Mouse (Mus musculus) midbrain, postnatal 0 days (tissue): Measurements from ENCODE around the gene Atp6v1a. TPM values are rescaled to one million over a fixed set of nuclear protein-coding genes. Genes with fewer than 3 reads are reported as not detected.
A peak's percentile ranks its signal among the peaks of the same experiment; 100 is the strongest.

Source experiments
- ATAC-seq: fragments of 200-750 bp; cut with Nextera tagmentation; 2 replicates; pipeline ENCODE4 v1.8.0; 2017; ENCODE audit warnings: moderate number of reproducible peaks, mild to moderate bottlenecking, moderate TSS enrichment, moderate library complexity; ENCODE audit not compliant: low FRiP score
- DNase-seq: peaks from one replicate; pipeline ENCODE4 v3.0.0-alpha.2; 2015; ENCODE audit warnings: low spot score
- H3K27ac ChIP-seq: fragments of 300-500 bp; sonication (generic); 2 replicates; pipeline ENCODE4 v1.5.1; 2014; ENCODE audit warnings: low read depth, mild to moderate bottlenecking, low read length, mixed read lengths
- H3K27me3 ChIP-seq: fragments of 300-500 bp; sonication (generic); 2 replicates; pipeline ENCODE4 v1.6.1; 2014; ENCODE audit warnings: low read length, control low read depth, mixed read lengths; ENCODE audit not compliant: insufficient read depth
- H3K36me3 ChIP-seq: fragments of 300-500 bp; sonication (generic); 2 replicates; pipeline ENCODE4 v1.6.1; 2014; ENCODE audit warnings: low read length, control low read depth, mixed read lengths; ENCODE audit not compliant: insufficient read depth
- H3K4me1 ChIP-seq: fragments of 300-500 bp; sonication (generic); 2 replicates; pipeline ENCODE4 v1.6.1; 2014; ENCODE audit warnings: mild to moderate bottlenecking, control low read depth, antibody characterized with exemption, low read length, mixed read lengths; ENCODE audit not compliant: insufficient read depth
- H3K4me2 ChIP-seq: fragments of 300-500 bp; sonication (generic); 2 replicates; pipeline ENCODE4 v1.6.1; 2014; ENCODE audit warnings: low read depth, mild to moderate bottlenecking, low read length, mixed read lengths; ENCODE audit not compliant: poor library complexity, severe bottlenecking
- H3K4me3 ChIP-seq: fragments of 300-500 bp; sonication (generic); 2 replicates; pipeline ENCODE4 v1.5.1; 2014; ENCODE audit warnings: low read depth, mild to moderate bottlenecking, low read length, moderate library complexity
- H3K9ac ChIP-seq: fragments of 300-500 bp; sonication (generic); replicated peaks from 2 replicates; pipeline ENCODE4 v1.6.1; 2014; ENCODE audit warnings: mild to moderate bottlenecking, low read length, moderate library complexity, mixed read lengths; ENCODE audit not compliant: poor library complexity, severe bottlenecking
- H3K9me3 ChIP-seq: fragments of 300-500 bp; sonication (generic); 2 replicates; pipeline ENCODE4 v1.6.1; 2016; ENCODE audit warnings: low read length, control low read depth
- CTCF ChIP-seq: IDR thresholded peaks from 2 replicates; pipeline ENCODE4 v1.5.1; 2016; ENCODE audit warnings: antibody characterized with exemption, mild to moderate bottlenecking
- WGBS: fragments of 180-500 bp; shearing (Covaris S2); extraction: QIAGEN DNeasy Blood & Tissue Kit; methylation state at CpG from one replicate; pipeline ENCODE4 v1.1.7; 2014; 5-methylcytosine and 5-hydroxymethylcytosine counted together
- polyA plus RNA-seq: library from polyadenylated mRNA; unstranded; fragments of >200 nt; fragmentation: Nextera tagmentation; extraction: Ambion mirVana; gene quantifications from 2 replicates; pipeline ENCODE4 v1.2.1, GENCODE M21; 2015
- total RNA-seq: library from RNA; depleted of rRNA; stranded (reverse); fragments of >200 nt; gene quantifications from 2 replicates; pipeline ENCODE4 v1.2.3, GENCODE M21; 2014

Gene Atp6v1a
- total and polyA plus RNA-seq, 2 experiments from 2014 or later, result 193 to 194 TPM

GRCm38 (mm10) chr16:44176511-44176910 is 37.0 kb upstream of the Atp6v1a start:
- Histone ChIP-seq H3K4me3 (no peak overlapping the region), H3K27ac (no peak overlapping the region), H3K9ac (no peak overlapping the region), H3K4me2 (no peak overlapping the region), H3K9me3 (no peaks in the 10 kb centered on the region), H3K27me3 (no peaks in the 10 kb centered on the region), H3K36me3 (no peaks in the 10 kb centered on the region), H3K4me1 (peaks cover 8% of the 10 kb centered on the region; the same call in 1 of the 2 replicates)
- no peak for TF ChIP-seq CTCF
- WGBS, result 98% methylated on average over 2 of the region's 2 CpGs
- DNase-seq (no peak), ATAC-seq (no peak)

- Histone ChIP-seq H3K9ac (no peak overlapping the region), H3K4me3 (no peak overlapping the region), H3K36me3 (no peaks in the 10 kb centered on the region), H3K9me3 (no peaks in the 10 kb centered on the region), H3K27ac (no peak overlapping the region), H3K27me3 (no peaks in the 10 kb centered on the region), H3K4me2 (no peak overlapping the region), H3K4me1 (peaks cover 8% of the 10 kb centered on the region; the same call in 1 of the 2 replicates)
- DNase-seq, result no peak
- WGBS, result 74% methylated on average over 1 of the region's 1 CpGs
- no peak for TF ChIP-seq CTCF
- no peak for ATAC-seq
Measured at GRCm38 (mm10) chr16:44175001-44175400, 35.5 kb upstream of the Atp6v1a start.

DNA sequence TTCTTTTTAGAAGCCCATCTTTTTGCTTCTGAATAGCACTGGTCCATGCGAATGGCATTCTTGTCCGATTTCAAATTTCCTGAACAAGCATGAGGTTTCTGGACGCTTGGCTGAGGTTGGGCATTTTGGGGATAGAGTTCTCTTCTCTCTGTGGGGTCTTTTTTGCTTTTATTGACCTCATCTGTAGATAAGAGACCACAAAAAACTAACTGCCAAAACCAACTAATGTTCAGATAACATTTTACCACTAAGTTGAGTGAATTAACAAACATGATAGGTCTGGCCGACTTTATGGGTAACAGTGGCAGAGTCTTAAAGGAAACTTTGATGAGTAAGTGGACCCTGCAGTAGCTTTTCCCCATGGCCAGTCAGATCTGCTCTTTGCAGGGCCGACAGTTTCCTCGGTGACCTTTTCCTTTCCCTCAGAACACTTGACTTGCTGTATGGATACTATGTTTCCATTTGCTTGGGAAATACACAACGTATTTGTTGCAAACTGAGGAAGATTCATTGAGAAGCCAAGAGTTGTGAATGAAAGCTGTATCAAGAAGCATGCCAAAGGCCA is 34.5 kb upstream of the Atp6v1a start:
- peaks cover 8% of the 10 kb centered on the region; the same call in 1 of the 2 replicates for H3K4me1 ChIP-seq

GRCm38 (mm10) chr16:44173155-44173941 is 33.8 kb upstream of the Atp6v1a start, which contains the start of gene Usf3:
Usf3 (plus strand) TSS chr16:44173246.
- ATAC-seq (peak; percentile 70), DNase-seq (peak; percentile 17)
- Histone ChIP-seq H3K4me1 (peaks cover 8% of the 10 kb centered on the region; the same call in 1 of the 2 replicates), H3K4me2 (peak within 1 kb of the TSS; percentile 79), H3K27ac (peak within 1 kb of the TSS; percentile 79), H3K27me3 (no peaks in the 10 kb centered on the region), H3K36me3 (no peaks in the 10 kb centered on the region), H3K4me3 (peak within 1 kb of the TSS; percentile 95), H3K9ac (peak within 1 kb of the TSS; percentile 83), H3K9me3 (no peaks in the 10 kb centered on the region)
- WGBS, result under 1% methylated on average over 26 of the region's 77 CpGs
- TF ChIP-seq CTCF, result no peak

More for the DNA sequence above, 34.5 kb upstream of the Atp6v1a start:
- Histone ChIP-seq H3K36me3 (no peaks in the 10 kb centered on the region), H3K4me2 (peak overlapping the region; percentile 79), H3K4me3 (peak overlapping the region; percentile 95), H3K27me3 (no peaks in the 10 kb centered on the region), H3K9ac (peak overlapping the region; percentile 83; the same call in 1 of the 2 replicates), H3K27ac (0 out of 2 replicates have a peak overlapping the region, but pooled peaks have one; percentile 79), H3K9me3 (no peaks in the 10 kb centered on the region)
- TF ChIP-seq CTCF, result no peak
- ATAC-seq, result no peak
- 21% methylated on average over 7 of the region's 7 CpGs for WGBS
- DNase-seq, result no peak

DNA sequence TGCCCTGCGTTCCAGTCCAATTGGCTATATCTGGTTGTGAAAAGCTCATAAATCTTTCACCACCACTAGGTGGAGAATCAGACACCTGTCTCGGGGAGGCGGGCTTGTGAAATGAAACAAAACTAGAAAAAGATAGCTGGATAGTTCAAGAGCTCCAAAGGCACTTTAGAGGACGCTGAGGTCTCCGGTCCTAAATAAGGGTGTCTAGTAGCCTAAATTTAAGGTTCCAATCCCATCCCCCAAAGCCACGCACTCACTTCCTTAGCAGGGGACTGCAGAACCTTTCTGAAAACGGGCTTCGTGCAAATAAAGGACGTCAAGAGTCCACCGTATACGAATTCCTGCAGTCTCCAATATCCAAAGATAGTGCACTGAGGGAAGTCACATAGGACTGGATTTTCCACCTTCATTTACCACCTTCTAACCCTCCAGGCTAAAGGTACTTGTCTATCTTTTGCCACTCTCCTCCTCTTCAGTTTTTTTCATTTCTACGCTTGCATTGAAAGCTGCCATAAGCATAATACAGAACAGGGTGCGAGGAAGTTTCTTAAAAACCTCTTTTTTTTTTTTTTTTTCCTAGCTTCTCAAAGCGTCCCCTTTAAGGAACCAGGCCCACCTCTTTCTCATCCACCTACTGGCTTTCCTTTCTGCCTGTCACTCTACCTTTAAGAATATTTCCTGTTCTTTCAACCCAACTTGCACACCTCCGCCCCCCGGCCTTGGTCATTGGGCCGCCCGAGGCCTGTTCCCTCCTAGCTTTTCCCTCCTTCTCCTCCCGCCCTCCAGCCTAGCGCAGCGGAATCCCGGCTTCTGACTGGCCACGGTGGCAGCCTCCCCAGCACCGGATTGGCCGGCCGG is 33.0 kb upstream of the Atp6v1a start:
- H3K27ac ChIP-seq, result peak overlapping the region; percentile 55; the same call in 1 of the 2 replicates
- peak; percentile 98 for DNase-seq
- H3K27me3 ChIP-seq, result no peaks in the 10 kb centered on the region
- peak overlapping the region; percentile 83; the same call in 1 of the 2 replicates for H3K9ac ChIP-seq
- TF ChIP-seq CTCF, result peak; percentile 74
- peaks cover 8% of the 10 kb centered on the region; the same call in 1 of the 2 replicates for H3K4me1 ChIP-seq
- under 1% methylated on average over 26 of the region's 26 CpGs for WGBS
- ATAC-seq, result peak; percentile 100
- peak overlapping the region; percentile 79 for H3K4me2 ChIP-seq
- peak overlapping the region; percentile 95 for H3K4me3 ChIP-seq
- H3K36me3 ChIP-seq, result no peaks in the 10 kb centered on the region
- no peaks in the 10 kb centered on the region for H3K9me3 ChIP-seq
